Comparison of ENCODE assay signal across 10 mouse cellular contexts in genomic region chr1:167306451-167307240, GRCm38 (mm10). TPM values are rescaled to one million over a fixed set of nuclear protein-coding genes. Genes with fewer than 3 reads are reported as not detected.
DNase-seq lines count a peak whose midpoint lies in the region; ATAC-seq and TF ChIP-seq lines count a peak whose summit lies in the region.
"Had no signal": no experiment of that assay in that cellular context is flagged by ENCODE, and none has a peak within 500 bp of the region (broad histone marks: within the 10 kb centered on the region; RNA-seq: fewer than 3 reads in every experiment).

No protein-coding gene starts in this region.

- no peak for ATAC-seq in hindbrain, postnatal 0 days
- ATAC-seq in hindbrain, embryonic 16.5 days, result no peak
- ATAC-seq in granulocyte monocyte progenitor cell, adult 5-6 weeks (replicated peaks; ENCODE audit: poor library complexity, severe bottlenecking), result peak; percentile 70
- ATAC-seq in liver, embryonic 11.5 days (replicated peaks; ENCODE audit: low FRiP score), result no peak
- ATAC-seq in midbrain, embryonic 16.5 days, result no peak

- H3K4me3 ChIP-seq in hindbrain, postnatal 0 days (ENCODE audit: low read length), result no peak overlapping the region
- H3K4me3 ChIP-seq in hindbrain, embryonic 16.5 days (ENCODE audit: low read length), result no peak overlapping the region
- H3K4me3 ChIP-seq in E14TG2a.4 (replicated peaks; ENCODE audit: low read length), result peak overlapping the region; percentile 95
- no peak overlapping the region for H3K4me3 ChIP-seq in liver, embryonic 11.5 days (ENCODE audit: low read depth, low read length)
- no peak overlapping the region for H3K4me3 ChIP-seq in midbrain, embryonic 16.5 days (ENCODE audit: low read depth, low read length)

- no peak overlapping the region for H3K9ac ChIP-seq in hindbrain, postnatal 0 days (replicated peaks; ENCODE audit: low read length)
- H3K9ac ChIP-seq in hindbrain, embryonic 16.5 days (ENCODE audit: low read depth, low read length), result no peak overlapping the region
- H3K9ac ChIP-seq in liver, embryonic 11.5 days (ENCODE audit: low read depth, low read length), result no peak overlapping the region
- no peak overlapping the region for H3K9ac ChIP-seq in midbrain, embryonic 16.5 days (ENCODE audit: low read depth, low read length)
- H3K9ac ChIP-seq: embryonic facial prominence, embryonic 12.5 days; stomach, embryonic 15.5 days had no signal

- H3K4me2 ChIP-seq in hindbrain, postnatal 0 days (ENCODE audit: low read depth, low read length), result no peak overlapping the region
- H3K4me2 ChIP-seq in hindbrain, embryonic 16.5 days (ENCODE audit: low read length), result no peak overlapping the region
- peak overlapping the region; percentile 71; the same call in 1 of the 2 replicates for H3K4me2 ChIP-seq in liver, embryonic 11.5 days
- no peak overlapping the region for H3K4me2 ChIP-seq in midbrain, embryonic 16.5 days (ENCODE audit: low read length)

- no peaks in the 10 kb centered on the region for H3K36me3 ChIP-seq in hindbrain, postnatal 0 days (ENCODE audit: insufficient read depth, low read length)
- H3K36me3 ChIP-seq in hindbrain, embryonic 16.5 days (ENCODE audit: control insufficient read depth, insufficient read depth, low read length), result no peaks in the 10 kb centered on the region
- H3K36me3 ChIP-seq in E14TG2a.4 (ENCODE audit: insufficient read depth, low read length), result peaks cover 9% of the 10 kb centered on the region
- no peaks in the 10 kb centered on the region for H3K36me3 ChIP-seq in liver, embryonic 11.5 days (ENCODE audit: control insufficient read depth, insufficient read depth, low read length)
- H3K36me3 ChIP-seq in midbrain, embryonic 16.5 days (ENCODE audit: control insufficient read depth, insufficient read depth, low read length), result no peaks in the 10 kb centered on the region
- H3K36me3 ChIP-seq: embryonic facial prominence, embryonic 12.5 days; stomach, embryonic 15.5 days had no signal

- DNase-seq in hindbrain, postnatal 0 days (ENCODE audit: low spot score), result peak; percentile 39
- DNase-seq in brain, embryonic 14.5 days (ENCODE audit: low read depth), result peak; percentile 44
- no peak for DNase-seq in liver, embryonic 11.5 days (ENCODE audit: low spot score)
- DNase-seq in retina, embryonic 14.5 days (ENCODE audit: low spot score), result peak; percentile 47

- no peak overlapping the region for H3K27ac ChIP-seq in hindbrain, postnatal 0 days
- H3K27ac ChIP-seq in hindbrain, embryonic 16.5 days (ENCODE audit: low read depth, low read length), result no peak overlapping the region
- no peak overlapping the region for H3K27ac ChIP-seq in liver, embryonic 11.5 days (ENCODE audit: low read depth, low read length)
- no peak overlapping the region for H3K27ac ChIP-seq in midbrain, embryonic 16.5 days (ENCODE audit: low read length)
- H3K27ac ChIP-seq: embryonic facial prominence, embryonic 12.5 days; stomach, embryonic 15.5 days had no signal

- TF ChIP-seq CTCF in hindbrain, postnatal 0 days (IDR thresholded peaks at IDR 0.05; ENCODE audit: low read depth), result peak; percentile 54
- peak; percentile 77 for TF ChIP-seq CTCF in E14TG2a.4 (conservative IDR thresholded peaks at IDR 0.05; ENCODE audit: low read length)
- peak; percentile 52; the same call in 1 of the 2 replicates for TF ChIP-seq CTCF in brain, embryonic 14.5 days (IDR thresholded peaks at IDR 0.05; ENCODE audit: borderline replicate concordance, extremely low read depth, insufficient read depth, insufficient read length)

- TF ChIP-seq POLR2A in brain, embryonic 14.5 days (IDR thresholded peaks at IDR 0.05; ENCODE audit: borderline replicate concordance, extremely low read depth, insufficient read depth, insufficient read length, poor library complexity, severe bottlenecking), result no peak

- H3K27me3 ChIP-seq in hindbrain, postnatal 0 days (ENCODE audit: insufficient read depth, low read length), result no peaks in the 10 kb centered on the region
- no peaks in the 10 kb centered on the region for H3K27me3 ChIP-seq in hindbrain, embryonic 16.5 days (replicated peaks; ENCODE audit: control insufficient read depth, insufficient read depth, low read length)
- no peaks in the 10 kb centered on the region for H3K27me3 ChIP-seq in E14TG2a.4 (ENCODE audit: insufficient read depth, low read length)
- H3K27me3 ChIP-seq in liver, embryonic 11.5 days (replicated peaks; ENCODE audit: control insufficient read depth, insufficient read depth, low read length), result no peaks in the 10 kb centered on the region
- H3K27me3 ChIP-seq in midbrain, embryonic 16.5 days (ENCODE audit: control insufficient read depth, insufficient read depth, low read depth, low read length), result no peaks in the 10 kb centered on the region
- H3K27me3 ChIP-seq: embryonic facial prominence, embryonic 12.5 days; stomach, embryonic 15.5 days had no signal

- peaks cover 4% of the 10 kb centered on the region; the same call in 1 of the 2 replicates for H3K4me1 ChIP-seq in hindbrain, postnatal 0 days (ENCODE audit: insufficient read depth, low read length)
- peaks cover 9% of the 10 kb centered on the region for H3K4me1 ChIP-seq in hindbrain, embryonic 16.5 days (ENCODE audit: control insufficient read depth, insufficient read depth, low read depth, low read length)
- H3K4me1 ChIP-seq in E14TG2a.4 (replicated peaks; ENCODE audit: low read depth, low read length), result peaks cover 46% of the 10 kb centered on the region
- H3K4me1 ChIP-seq in liver, embryonic 11.5 days (replicated peaks; ENCODE audit: control insufficient read depth, insufficient read depth, low read length), result peaks cover 12% of the 10 kb centered on the region
- H3K4me1 ChIP-seq in midbrain, embryonic 16.5 days (ENCODE audit: control insufficient read depth, insufficient read depth, low read length), result peaks cover 6% of the 10 kb centered on the region

- 68% methylated on average over 5 of the region's 5 CpGs for WGBS in hindbrain, postnatal 0 days
- WGBS in hindbrain, embryonic 16.5 days, result 76% methylated on average over 5 of the region's 5 CpGs
- WGBS in liver, embryonic 11.5 days, result 57% methylated on average over 5 of the region's 5 CpGs
- 75% methylated on average over 5 of the region's 5 CpGs for WGBS in midbrain, embryonic 16.5 days

- H3K9me3 ChIP-seq in hindbrain, postnatal 0 days (ENCODE audit: low read length), result no peaks in the 10 kb centered on the region
- H3K9me3 ChIP-seq in hindbrain, embryonic 16.5 days (ENCODE audit: control insufficient read depth, low read length), result no peaks in the 10 kb centered on the region
- no peaks in the 10 kb centered on the region for H3K9me3 ChIP-seq in E14TG2a.4 (ENCODE audit: low read length)
- H3K9me3 ChIP-seq in liver, embryonic 11.5 days (ENCODE audit: control insufficient read depth, low read length), result no peaks in the 10 kb centered on the region
- H3K9me3 ChIP-seq in midbrain, embryonic 16.5 days (replicated peaks; ENCODE audit: control insufficient read depth, low read length, poor library complexity, severe bottlenecking), result no peaks in the 10 kb centered on the region
- H3K9me3 ChIP-seq: embryonic facial prominence, embryonic 12.5 days; stomach, embryonic 15.5 days had no signal

RNA-seq across cellular contexts. Expression of gene Tmco1, which starts 1.5 kb away (rescaled TPM):
- total RNA-seq in hindbrain, postnatal 0 days (2014; rRNA removed), result 47.5 and 63.2 TPM in 2 replicates
- 70.4 and 80.8 TPM in 2 replicates for polyA plus RNA-seq in hindbrain, postnatal 0 days (2015; fragmentation: Nextera tagmentation; extraction: Ambion mirVana)
- 72.7 and 85.8 TPM in 2 replicates for polyA plus RNA-seq in hindbrain, embryonic 16.5 days (2015; fragmentation: Nextera tagmentation; extraction: Ambion mirVana)
- polyA plus RNA-seq in brain, embryonic 14.5 days (2012; rRNA removed), result 64.4 and 78.7 TPM in 2 replicates
- total RNA-seq in granulocyte monocyte progenitor cell, adult 5-6 weeks (2014; fragmentation: Nextera tagmentation), result 97.6 and 127 TPM in 2 replicates
- 170 and 172 TPM in 2 replicates for total RNA-seq in granulocyte monocyte progenitor cell, adult 5-6 weeks (2017)
- 104 and 116 TPM in 2 replicates for polyA plus RNA-seq in liver, embryonic 11.5 days (2014; fragmentation: Nextera tagmentation; extraction: Ambion mirVana)
- polyA plus RNA-seq in midbrain, embryonic 16.5 days (2015; fragmentation: Nextera tagmentation; extraction: Ambion mirVana), result 81.2 and 84.4 TPM in 2 replicates

RNA-seq across cellular contexts. Expression of gene Uck2, which starts 21.5 kb away (rescaled TPM):
- 71.8 and 91.3 TPM in 2 replicates for total RNA-seq in hindbrain, postnatal 0 days (2014; rRNA removed)
- 40.1 and 44.7 TPM in 2 replicates for polyA plus RNA-seq in hindbrain, postnatal 0 days (2015; fragmentation: Nextera tagmentation; extraction: Ambion mirVana)
- polyA plus RNA-seq in hindbrain, embryonic 16.5 days (2015; fragmentation: Nextera tagmentation; extraction: Ambion mirVana), result 43.0 and 45.2 TPM in 2 replicates
- polyA plus RNA-seq in brain, embryonic 14.5 days (2012; rRNA removed), result 37.8 and 53.1 TPM in 2 replicates
- 181 and 224 TPM in 2 replicates for total RNA-seq in granulocyte monocyte progenitor cell, adult 5-6 weeks (2014; fragmentation: Nextera tagmentation)
- 223 and 286 TPM in 2 replicates for total RNA-seq in granulocyte monocyte progenitor cell, adult 5-6 weeks (2017)
- 144 and 156 TPM in 2 replicates for polyA plus RNA-seq in liver, embryonic 11.5 days (2014; fragmentation: Nextera tagmentation; extraction: Ambion mirVana)
- 48.9 and 52.3 TPM in 2 replicates for polyA plus RNA-seq in midbrain, embryonic 16.5 days (2015; fragmentation: Nextera tagmentation; extraction: Ambion mirVana)

RNA-seq across cellular contexts. Expression of gene Aldh9a1, which starts 43.1 kb away (rescaled TPM):
- 11.6 and 13.1 TPM in 2 replicates for total RNA-seq in hindbrain, postnatal 0 days (2014; rRNA removed)
- 42.9 and 44.2 TPM in 2 replicates for polyA plus RNA-seq in hindbrain, postnatal 0 days (2015; fragmentation: Nextera tagmentation; extraction: Ambion mirVana)
- polyA plus RNA-seq in hindbrain, embryonic 16.5 days (2015; fragmentation: Nextera tagmentation; extraction: Ambion mirVana), result 43.8 and 43.9 TPM in 2 replicates
- 22.8 and 28.5 TPM in 2 replicates for polyA plus RNA-seq in brain, embryonic 14.5 days (2012; rRNA removed)
- total RNA-seq in granulocyte monocyte progenitor cell, adult 5-6 weeks (2014; fragmentation: Nextera tagmentation), result 67.6 and 85.8 TPM in 2 replicates
- 49.5 and 56.7 TPM in 2 replicates for total RNA-seq in granulocyte monocyte progenitor cell, adult 5-6 weeks (2017)
- 112 and 129 TPM in 2 replicates for polyA plus RNA-seq in liver, embryonic 11.5 days (2014; fragmentation: Nextera tagmentation; extraction: Ambion mirVana)
- 35.9 and 38.3 TPM in 2 replicates for polyA plus RNA-seq in midbrain, embryonic 16.5 days (2015; fragmentation: Nextera tagmentation; extraction: Ambion mirVana)
